Mouse (Mus musculus) liver, adult (tissue): Measurements from ENCODE around the gene Ppdpf.

Experiments
- GATA4 ChIP-seq: IDR thresholded peaks from 2 replicates; pipeline ENCODE4 v1.6.1; 2014; ENCODE audit warnings: mild to moderate bottlenecking, low read length; ENCODE audit not compliant: insufficient replicate concordance

Ppdpf gene

DNA sequence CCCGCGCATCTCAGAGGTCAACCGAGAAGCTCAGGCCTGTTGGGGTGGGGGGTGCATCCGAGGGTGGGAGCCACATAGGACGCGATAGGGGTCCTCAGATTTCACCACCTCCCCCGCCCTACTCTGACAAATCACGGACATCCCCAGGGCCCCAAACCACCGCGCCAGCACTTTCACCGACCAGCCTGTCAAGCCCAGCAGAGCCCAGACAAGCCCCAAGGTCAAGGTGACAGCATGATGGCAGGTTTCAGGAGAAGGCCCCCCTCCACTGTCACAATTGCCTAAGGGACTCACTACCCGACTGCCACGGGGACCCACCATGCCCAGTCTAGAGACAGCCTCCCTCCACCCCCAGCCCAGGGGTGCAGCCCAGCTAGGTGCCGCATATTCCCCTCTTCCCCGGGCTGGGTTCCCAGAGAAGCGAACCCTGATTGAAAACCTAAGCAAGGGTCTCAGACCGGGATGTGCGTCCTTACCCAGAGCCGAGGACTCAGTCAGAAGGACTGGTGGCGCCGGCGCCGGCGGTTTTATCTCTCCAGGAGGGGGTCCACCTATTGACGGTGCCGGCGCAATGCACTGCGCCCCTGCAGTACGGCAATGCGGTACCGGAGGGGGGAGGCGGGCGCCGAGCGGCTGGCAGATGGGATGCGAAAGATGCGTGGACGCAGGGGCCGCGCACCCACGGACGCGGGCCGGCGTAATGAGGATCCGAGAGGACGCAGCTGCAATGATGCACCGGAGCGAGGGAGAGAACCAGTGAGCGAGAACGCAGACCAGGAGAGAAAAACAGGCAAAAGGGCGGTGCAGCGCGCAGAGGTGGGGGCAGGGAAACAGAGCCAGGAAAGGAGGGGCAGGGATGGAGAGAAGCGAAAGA, 30.6 kb upstream of the Ppdpf start, which contains the start of gene Eef1a2:
TSS of gene Eef1a2 (minus strand) at position 767 of the 874 bp plus-strand sequence.
- TF ChIP-seq GATA4 = no peak

DNA sequence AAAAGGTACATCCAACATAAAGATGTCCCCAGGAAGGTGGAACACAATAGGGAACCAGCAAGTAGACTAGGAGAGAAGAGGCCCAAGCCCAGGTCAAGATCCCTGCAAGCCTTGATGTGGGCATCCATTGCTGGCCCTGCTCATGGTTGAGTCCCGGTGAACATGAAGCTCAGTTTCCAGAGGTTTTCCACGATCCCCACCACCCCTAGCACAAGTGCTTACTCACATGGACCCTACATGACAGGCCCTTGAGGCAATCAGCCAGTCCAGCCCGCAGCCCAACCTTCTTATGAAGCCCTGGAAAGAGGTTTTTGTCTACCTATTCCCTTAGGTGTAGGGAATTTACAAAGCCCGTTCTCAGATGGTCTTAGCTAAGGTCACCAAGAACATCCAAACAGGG, 29.9 kb upstream of the Ppdpf start:
- TF ChIP-seq GATA4 = no peak

DNA sequence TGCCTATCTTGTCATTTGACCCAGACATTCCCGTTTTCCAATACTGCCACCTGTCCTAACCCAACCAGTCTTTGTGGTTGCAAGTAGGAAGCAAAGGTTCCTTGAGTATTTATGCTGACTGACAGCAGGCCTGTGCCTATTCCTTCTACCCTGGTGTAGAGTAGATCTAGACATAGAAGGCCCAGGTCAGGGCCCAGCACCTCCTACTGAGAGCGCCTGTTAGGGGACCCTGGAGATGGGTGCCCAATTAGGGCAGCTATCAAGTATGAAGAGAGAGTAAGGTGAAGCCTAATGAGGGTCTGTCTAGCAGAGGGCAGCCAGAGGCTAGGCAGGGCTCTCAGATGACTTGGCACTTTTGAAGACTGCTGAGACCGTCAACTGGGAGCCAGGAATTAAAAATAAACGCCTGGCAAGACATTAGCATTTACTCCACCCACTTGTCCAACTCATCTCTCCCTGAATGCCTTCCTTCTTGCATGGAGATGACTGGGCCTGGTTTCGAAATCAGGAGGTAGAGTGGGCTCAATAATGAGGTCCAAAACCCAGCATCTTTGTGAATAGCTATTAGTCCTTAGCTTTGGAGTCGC, 29.2 kb upstream of the Ppdpf start:
- no peak for TF ChIP-seq GATA4

DNA sequence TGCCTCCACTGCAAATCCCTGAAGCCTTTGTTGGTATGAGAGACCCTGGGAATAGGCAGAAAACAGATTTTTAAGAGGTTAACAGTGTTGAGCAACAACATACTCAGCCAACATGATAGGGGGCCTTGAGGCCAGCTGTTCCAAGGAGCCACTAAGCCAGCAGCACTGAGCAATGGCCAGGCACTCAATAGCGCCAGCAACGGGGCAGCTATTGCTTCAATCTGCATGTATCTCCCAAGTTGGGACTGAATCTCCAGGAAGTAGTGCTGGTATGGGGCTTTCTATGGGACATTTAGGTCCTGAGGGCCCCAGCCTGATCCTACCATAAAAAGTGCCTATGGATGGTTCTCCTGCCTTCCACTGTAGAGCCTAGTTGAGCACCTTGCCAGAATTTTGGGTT, 28.6 kb upstream of the Ppdpf start:
- TF ChIP-seq GATA4 = no peak

DNA sequence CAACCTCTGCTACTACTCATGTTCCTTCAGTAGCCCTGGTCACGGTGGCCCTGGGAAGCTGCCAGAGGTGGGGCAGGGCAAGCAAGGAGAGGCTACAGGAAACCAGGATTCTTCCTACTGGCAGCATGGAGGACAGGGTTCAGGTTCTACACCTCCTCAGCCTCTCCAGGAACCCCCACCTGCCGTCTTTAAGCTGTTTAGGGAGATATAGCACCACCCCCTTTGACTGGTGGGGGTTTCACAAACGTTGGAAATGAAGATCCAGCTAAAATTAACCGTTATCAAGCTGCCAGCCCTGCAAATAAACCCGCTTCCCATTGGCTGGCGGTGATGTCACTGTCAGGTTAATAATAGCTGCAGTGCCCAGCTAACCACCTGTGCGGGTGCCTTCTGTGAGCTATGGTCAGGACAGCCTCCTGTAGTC, 27.9 kb upstream of the Ppdpf start:
- no peak for TF ChIP-seq GATA4

DNA sequence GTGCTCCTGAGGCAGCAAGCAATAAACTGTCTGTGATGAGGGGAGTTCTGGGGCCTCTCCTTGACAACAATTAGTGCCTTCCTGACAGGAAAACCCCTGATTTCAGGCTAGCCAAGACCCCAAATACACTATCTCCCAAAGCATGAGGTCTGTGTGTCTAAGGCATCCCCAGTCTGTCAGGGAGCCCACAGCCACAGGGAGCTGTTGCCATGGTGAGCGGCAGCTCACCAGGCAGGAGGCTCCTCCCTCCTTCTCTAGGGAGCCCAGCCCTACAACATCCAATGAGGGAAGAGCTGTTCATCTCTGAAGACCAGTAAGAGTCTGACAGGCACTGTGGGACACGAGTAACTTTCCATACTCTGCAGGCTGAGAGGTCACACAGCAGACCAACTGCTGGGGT, 27.3 kb upstream of the Ppdpf start:
- TF ChIP-seq GATA4 = no peak

DNA sequence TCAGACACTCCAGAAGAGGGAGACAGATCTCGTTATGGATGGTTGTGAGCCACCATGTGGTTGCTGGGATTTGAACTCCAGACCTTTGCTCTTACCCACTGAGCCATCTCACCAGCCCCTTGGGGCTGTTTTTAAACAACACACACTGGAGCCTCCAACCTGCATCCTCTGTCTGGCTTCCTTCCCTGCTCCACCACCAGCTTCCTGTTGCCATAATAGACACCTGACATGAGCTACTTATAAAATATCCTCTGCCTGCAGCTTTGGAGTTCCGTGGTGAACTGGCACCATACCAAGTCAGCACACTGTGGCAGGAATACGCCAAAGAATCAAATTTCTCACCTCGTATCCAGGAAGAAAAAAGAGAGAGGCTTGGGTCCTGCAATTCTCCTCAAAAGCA, 26.2 kb upstream of the Ppdpf start:
- TF ChIP-seq GATA4 = no peak

DNA sequence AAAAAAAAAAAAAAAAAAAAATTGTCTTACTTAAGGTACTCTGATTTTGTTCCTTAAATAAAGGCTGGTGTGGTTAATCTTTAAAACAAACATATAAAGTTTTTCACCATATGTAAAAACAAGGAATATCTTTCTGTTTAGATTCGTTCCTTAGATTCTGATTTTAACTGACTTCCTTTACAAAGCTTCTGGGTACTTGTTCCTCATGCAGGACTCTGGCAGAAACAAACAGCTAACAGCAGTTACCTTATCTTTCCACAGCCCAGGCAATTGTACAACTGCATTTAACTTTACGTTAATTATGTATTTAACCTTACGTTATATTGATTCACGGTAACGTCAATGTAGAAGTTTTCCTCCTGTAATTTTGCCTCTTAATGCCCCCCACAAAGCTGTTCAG, 20.6 kb upstream of the Ppdpf start:
- TF ChIP-seq GATA4 = no peak

DNA sequence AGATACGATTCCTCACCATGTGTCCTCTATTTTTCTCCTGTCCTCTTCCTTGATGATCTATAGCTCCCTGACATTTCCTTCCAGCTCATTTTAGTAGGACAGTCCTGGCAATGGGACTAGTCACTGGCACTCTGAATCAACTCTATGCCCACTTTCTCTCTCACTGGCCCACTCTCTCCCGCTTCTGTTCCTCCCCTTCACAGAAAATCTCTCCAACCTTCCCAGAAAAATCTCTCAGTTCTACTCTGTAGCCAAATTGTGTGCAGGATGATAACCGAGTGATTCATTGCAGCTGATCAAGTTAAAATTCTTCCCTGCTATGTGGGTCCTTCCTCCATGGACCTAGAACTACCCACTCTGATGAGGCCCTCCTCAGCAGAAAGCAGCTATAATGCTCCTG, 12.4 kb upstream of the Ppdpf start:
- no peak for TF ChIP-seq GATA4

DNA sequence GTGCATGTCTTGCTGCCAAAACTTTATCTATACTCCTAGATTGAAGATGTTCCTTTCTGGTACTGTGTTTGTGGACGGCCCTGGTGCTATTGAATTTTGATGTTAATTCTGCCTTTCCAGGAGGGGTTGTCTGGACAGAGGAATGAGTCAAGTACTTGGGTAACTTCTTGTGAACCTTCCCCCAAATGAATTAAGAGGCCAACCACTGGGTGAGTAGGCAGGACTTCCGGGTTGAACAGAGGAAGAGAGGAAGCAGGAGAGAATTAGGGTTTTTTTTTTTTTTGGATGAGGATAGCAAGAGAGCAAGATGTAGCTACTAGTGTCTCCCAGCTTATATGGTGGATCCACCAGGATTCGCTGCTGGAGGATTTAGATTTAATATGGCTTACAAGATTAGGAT, 9.0 kb upstream of the Ppdpf start:
- no peak for TF ChIP-seq GATA4

DNA sequence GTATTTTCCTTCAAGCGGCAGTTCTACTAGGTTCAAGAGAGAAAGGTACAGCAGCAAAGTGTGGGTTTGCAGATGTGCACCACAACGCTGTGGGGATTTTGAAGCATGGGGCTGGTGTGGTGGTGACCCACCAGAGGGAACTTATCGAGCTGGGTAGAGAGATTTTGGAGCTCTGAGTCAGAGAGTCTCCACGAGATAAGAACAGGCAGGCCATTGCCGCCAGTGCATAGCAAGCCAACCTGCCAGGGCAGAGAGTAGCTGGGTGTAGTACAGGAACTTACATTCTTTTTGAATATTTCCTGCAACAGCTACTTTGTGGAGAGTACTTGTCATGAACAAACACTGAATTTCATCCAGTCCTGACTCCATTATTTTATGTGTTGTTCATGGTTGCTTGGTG, 8.6 kb upstream of the Ppdpf start:
- no peak for TF ChIP-seq GATA4

DNA sequence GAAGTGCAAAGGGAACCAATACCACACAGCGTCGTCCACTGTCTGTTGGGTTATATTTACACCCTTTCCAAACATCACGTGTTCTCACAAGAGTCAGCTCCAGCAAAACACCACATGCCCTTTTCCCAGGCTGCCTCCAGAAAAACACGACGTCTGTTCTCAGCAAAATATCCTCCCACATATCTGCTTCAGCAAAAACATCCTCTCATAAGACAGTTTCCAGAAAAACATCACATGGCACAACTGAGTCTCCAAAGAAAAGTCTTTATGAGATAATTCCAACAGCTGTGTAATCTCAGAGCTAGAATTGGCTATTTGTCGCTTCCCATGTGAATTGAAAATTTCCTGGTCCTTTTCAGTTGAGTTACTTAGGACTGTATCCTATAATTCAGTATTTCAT, 6.1 kb upstream of the Ppdpf start:
- TF ChIP-seq GATA4 = no peak

DNA sequence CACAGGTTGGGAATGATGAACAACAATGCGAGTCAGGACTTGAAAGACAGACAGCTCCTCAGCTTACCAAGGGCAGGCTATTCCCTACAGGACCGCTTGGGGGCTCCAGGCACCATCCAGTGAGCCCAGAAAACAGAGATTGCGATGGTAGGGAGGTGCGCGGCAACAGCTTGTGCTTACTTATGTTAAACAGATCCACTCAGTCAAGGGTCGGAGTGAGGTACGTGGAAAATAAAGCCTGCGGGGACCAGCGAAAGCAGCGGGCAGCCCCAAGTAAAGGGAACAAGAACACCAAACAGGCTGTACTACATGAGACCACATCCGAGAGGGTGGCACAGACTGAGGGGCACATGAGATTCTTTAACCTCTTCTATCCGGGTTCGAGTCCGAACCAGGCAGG, 412 bp upstream of the Ppdpf start:
- peak; percentile 74; the same call in 1 of the 2 replicates for TF ChIP-seq GATA4

DNA sequence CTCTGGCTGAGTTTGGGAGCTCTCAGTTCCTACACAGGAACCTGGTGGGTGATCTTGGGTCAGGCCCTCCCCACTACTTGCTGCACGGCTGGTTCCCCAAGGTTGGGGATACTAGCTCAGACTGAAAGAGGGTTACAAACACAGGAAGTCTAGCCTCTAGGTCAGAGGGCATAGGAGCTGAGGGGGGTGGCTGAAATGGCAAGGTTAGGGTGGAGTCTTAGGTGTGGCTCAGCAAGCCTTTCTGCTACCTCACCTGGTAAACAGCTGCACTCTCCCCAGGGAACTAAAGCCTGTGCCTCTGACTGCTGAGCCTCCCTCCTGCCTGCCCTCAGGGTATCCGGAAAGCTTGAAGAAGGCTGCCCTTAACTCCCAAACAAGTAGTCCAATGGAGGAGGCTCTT, 1.6 kb downstream of the Ppdpf start:
- no peak for TF ChIP-seq GATA4

DNA sequence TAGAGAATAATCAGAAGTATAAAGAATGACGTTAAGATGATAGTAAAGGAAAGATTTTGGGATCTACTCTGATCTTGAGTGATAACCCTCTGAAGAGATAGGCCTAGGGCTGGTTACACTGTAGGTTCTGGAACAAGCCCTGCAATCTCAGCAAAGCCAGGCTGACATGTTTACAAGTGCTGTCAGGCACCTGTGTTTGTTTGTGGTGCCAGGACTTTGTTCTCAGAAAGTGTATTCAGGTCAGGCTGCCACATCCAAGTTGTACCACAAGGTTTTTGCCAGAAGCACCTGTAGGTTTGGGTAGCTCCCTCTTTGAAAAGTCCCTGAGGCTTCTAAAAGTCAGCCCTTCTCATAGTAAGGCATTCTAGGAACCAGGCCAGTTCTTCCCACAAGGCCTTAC, 2.3 kb downstream of the Ppdpf start:
- TF ChIP-seq GATA4 = no peak

DNA sequence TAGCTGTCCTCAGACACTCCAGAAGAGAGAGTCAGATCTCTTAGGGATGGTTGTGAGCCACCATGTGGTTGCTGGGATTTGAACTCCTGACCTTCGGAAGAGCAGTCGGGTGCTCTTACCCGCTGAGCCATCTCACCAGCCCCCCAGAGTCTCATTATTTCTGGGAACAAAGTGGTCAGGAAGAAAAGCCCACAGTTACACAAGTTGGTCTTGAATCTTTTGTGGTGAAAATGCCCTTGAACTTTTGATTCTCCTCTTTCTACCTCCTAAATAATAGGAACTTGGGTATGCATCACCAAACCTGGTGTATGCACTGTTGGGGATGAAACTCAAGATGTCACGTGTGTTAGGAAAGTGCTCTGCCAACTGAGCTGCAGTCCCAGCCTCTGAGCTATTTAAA, 4.9 kb downstream of the Ppdpf start:
- no peak for TF ChIP-seq GATA4

DNA sequence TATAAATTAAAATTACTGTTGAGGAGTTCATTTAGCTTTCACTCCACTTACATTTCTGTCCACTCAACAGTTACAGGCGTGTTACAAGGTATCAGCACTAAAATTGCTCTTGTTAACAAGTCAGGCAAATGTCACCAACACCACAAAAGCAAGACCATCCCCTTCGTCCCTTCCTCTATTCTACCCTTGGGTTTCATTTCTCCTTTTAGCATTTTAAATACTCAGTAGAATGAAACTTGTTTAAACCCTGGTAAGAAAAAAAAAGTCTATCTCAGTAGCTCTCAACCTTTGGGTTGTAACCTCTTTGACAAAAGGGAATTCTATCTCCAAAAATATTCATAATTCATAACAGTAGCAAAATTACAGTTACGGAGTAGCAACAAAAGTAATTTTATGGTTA, 6.0 kb downstream of the Ppdpf start:
- no peak for TF ChIP-seq GATA4

DNA sequence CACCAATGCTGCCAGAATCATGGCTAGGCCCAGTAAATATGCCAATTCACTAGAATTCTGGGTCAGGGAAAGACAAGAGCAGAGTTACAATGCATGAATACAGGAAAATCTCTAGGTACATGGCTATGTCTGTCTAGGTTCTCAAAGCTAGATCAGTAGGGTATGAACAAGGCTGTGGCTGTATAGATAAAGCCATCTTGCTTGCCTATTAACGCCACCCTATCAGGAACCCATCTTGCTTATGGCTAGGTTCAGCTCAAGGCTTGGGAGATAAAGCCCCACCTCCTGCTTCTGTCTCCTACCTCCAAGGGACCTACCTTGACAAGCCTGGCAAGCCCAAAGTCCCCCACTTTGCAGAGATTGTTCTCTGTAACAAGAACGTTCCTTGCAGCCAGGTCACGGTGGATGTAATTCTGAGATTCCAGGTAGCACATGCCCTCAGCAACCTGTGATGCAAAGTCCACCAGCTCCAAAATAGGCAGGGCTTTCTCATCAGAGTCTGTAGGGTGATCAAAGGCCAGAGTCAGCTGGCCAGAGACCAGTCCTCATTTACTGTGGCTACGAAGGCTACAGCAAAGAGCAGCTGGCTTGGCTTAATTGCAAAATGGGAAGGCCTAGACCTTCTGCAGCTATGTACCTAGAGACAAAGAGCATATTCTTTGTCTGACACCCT, 9.7 kb downstream of the Ppdpf start:
- no peak for TF ChIP-seq GATA4
